Mouse (Mus musculus): ENCODE measurements around the gene Ugt1a8. TPM values are rescaled to one million over a fixed set of nuclear protein-coding genes. Genes with fewer than 3 reads are reported as not detected.
"Not testable (repeated sequence)": the region's sequence is repeated elsewhere in the genome, so short reads cannot be mapped to it uniquely, and the experiment has no call there.

Gene Ugt1a8
- polyA plus RNA-seq, 1 experiment from 2014 or later = not detected

GRCm38 (mm10) chr1:88077128-88077527, 10.5 kb upstream of the Ugt1a8 start:
- Histone ChIP-seq H3K27me3 (ENCODE audit: control insufficient read depth, insufficient read depth, low read depth, low read length) (no peaks in the 10 kb centered on the region; the same call in 1 of the 2 replicates), H3K9ac (ENCODE audit: low read length) (no peak overlapping the region), H3K4me1 (replicated peaks; ENCODE audit: control insufficient read depth, insufficient read depth, low read length) (no peaks in the 10 kb centered on the region), H3K27ac (ENCODE audit: low read length) (no peak overlapping the region), H3K4me2 (ENCODE audit: low read depth, low read length) (no peak overlapping the region), H3K9me3 (ENCODE audit: control insufficient read depth, low read length) (no peaks in the 10 kb centered on the region), H3K4me3 (ENCODE audit: low read length) (no peak overlapping the region), H3K36me3 (ENCODE audit: control insufficient read depth, insufficient read depth, low read length) (no peaks in the 10 kb centered on the region)
- 67% methylated on average over 1 of the region's 1 CpGs for WGBS
- no peak for ATAC-seq (ENCODE audit: low read depth)

GRCm38 (mm10) chr1:88081670-88082069, 5.9 kb upstream of the Ugt1a8 start:
- H3K9me3 ChIP-seq (ENCODE audit: control insufficient read depth, low read length) = no peaks in the 10 kb centered on the region
- no peak for ATAC-seq (ENCODE audit: low read depth)
- H3K27me3 ChIP-seq (ENCODE audit: control insufficient read depth, insufficient read depth, low read depth, low read length) = no peaks in the 10 kb centered on the region
- no peak overlapping the region for H3K4me2 ChIP-seq (ENCODE audit: low read depth, low read length)
- H3K9ac ChIP-seq (ENCODE audit: low read length) = no peak overlapping the region
- no peaks in the 10 kb centered on the region for H3K36me3 ChIP-seq (ENCODE audit: control insufficient read depth, insufficient read depth, low read length)
- no peak overlapping the region for H3K27ac ChIP-seq (ENCODE audit: low read length)
- 72% methylated on average over 1 of the region's 1 CpGs for WGBS
- H3K4me3 ChIP-seq (ENCODE audit: low read length) = no peak overlapping the region
- H3K4me1 ChIP-seq (replicated peaks; ENCODE audit: control insufficient read depth, insufficient read depth, low read length) = no peaks in the 10 kb centered on the region

- H3K9me3 ChIP-seq (ENCODE audit: control insufficient read depth, low read length) = no peaks in the 10 kb centered on the region
- no peaks in the 10 kb centered on the region for H3K4me1 ChIP-seq (replicated peaks; ENCODE audit: control insufficient read depth, insufficient read depth, low read length)
- H3K36me3 ChIP-seq (ENCODE audit: control insufficient read depth, insufficient read depth, low read length) = no peaks in the 10 kb centered on the region
- H3K27ac ChIP-seq (ENCODE audit: low read length) = no peak overlapping the region
- H3K27me3 ChIP-seq (ENCODE audit: control insufficient read depth, insufficient read depth, low read depth, low read length) = no peaks in the 10 kb centered on the region
- whole genome bisulfite sequencing = 56% methylated on average over 1 of the region's 1 CpGs
- no peak for ATAC-seq (ENCODE audit: low read depth)
- H3K9ac ChIP-seq (ENCODE audit: low read length) = no peak overlapping the region
- H3K4me2 ChIP-seq (ENCODE audit: low read depth, low read length) = no peak overlapping the region
- H3K4me3 ChIP-seq (ENCODE audit: low read length) = no peak overlapping the region
Measured at GRCm38 (mm10) chr1:88086125-88086524, 1.5 kb upstream of the Ugt1a8 start.

GRCm38 (mm10) chr1:88092341-88092740, 4.7 kb downstream of the Ugt1a8 start:
- Histone ChIP-seq H3K4me3 (ENCODE audit: low read length) (no peak overlapping the region), H3K27me3 (ENCODE audit: control insufficient read depth, insufficient read depth, low read depth, low read length) (no peaks in the 10 kb centered on the region), H3K27ac (ENCODE audit: low read length) (no peak overlapping the region), H3K9ac (ENCODE audit: low read length) (no peak overlapping the region), H3K36me3 (ENCODE audit: control insufficient read depth, insufficient read depth, low read length) (no peaks in the 10 kb centered on the region), H3K4me1 (replicated peaks; ENCODE audit: control insufficient read depth, insufficient read depth, low read length) (peaks cover 2% of the 10 kb centered on the region; the same call in 1 of the 2 replicates), H3K4me2 (ENCODE audit: low read depth, low read length) (no peak overlapping the region), H3K9me3 (ENCODE audit: control insufficient read depth, low read length) (no peaks in the 10 kb centered on the region)
- no peak for ATAC-seq (ENCODE audit: low read depth)

GRCm38 (mm10) chr1:88094270-88094676, 6.7 kb downstream of the Ugt1a8 start:
- ATAC-seq (ENCODE audit: low read depth) = peak; percentile 41; the same call in 1 of the 2 replicates
- not testable (repeated sequence) for H3K27me3 ChIP-seq (ENCODE audit: control insufficient read depth, insufficient read depth, low read depth, low read length); H3K9ac ChIP-seq (ENCODE audit: low read length); H3K9me3 ChIP-seq (ENCODE audit: control insufficient read depth, low read length); H3K4me1 ChIP-seq (replicated peaks; ENCODE audit: control insufficient read depth, insufficient read depth, low read length); H3K4me2 ChIP-seq (ENCODE audit: low read depth, low read length); H3K4me3 ChIP-seq (ENCODE audit: low read length); H3K36me3 ChIP-seq (ENCODE audit: control insufficient read depth, insufficient read depth, low read length)
- WGBS = 58% methylated on average over 3 of the region's 3 CpGs
- peak overlapping the region; percentile 57 for H3K27ac ChIP-seq (ENCODE audit: low read length)

GRCm38 (mm10) chr1:88094941-88095492, 7.4 kb downstream of the Ugt1a8 start, which contains the start of gene Ugt1a7c:
Gene Ugt1a7c, plus strand, starts transcription at chr1:88095062.
- peak within 1 kb of the TSS; percentile 57 for H3K27ac ChIP-seq (ENCODE audit: low read length)
- H3K4me2 ChIP-seq (ENCODE audit: low read depth, low read length) = no peak within 1 kb of the TSS
- H3K36me3 ChIP-seq (ENCODE audit: control insufficient read depth, insufficient read depth, low read length) = no peaks in the 10 kb centered on the region
- ATAC-seq (ENCODE audit: low read depth) = peak; percentile 97
- H3K9me3 ChIP-seq (ENCODE audit: control insufficient read depth, low read length) = no peaks in the 10 kb centered on the region
- H3K9ac ChIP-seq (ENCODE audit: low read length) = no peak within 1 kb of the TSS
- WGBS = 28% methylated on average over 10 of the region's 10 CpGs
- H3K4me3 ChIP-seq (ENCODE audit: low read length) = no peak within 1 kb of the TSS
- no peaks in the 10 kb centered on the region for H3K27me3 ChIP-seq (ENCODE audit: control insufficient read depth, insufficient read depth, low read depth, low read length)
- H3K4me1 ChIP-seq (replicated peaks; ENCODE audit: control insufficient read depth, insufficient read depth, low read length) = peaks cover 2% of the 10 kb centered on the region; the same call in 1 of the 2 replicates

GRCm38 (mm10) chr1:88098546-88098945, 10.9 kb downstream of the Ugt1a8 start:
- H3K9ac ChIP-seq (ENCODE audit: low read length); H3K4me1 ChIP-seq (replicated peaks; ENCODE audit: control insufficient read depth, insufficient read depth, low read length); H3K36me3 ChIP-seq (ENCODE audit: control insufficient read depth, insufficient read depth, low read length); H3K27ac ChIP-seq (ENCODE audit: low read length); H3K27me3 ChIP-seq (ENCODE audit: control insufficient read depth, insufficient read depth, low read depth, low read length); H3K9me3 ChIP-seq (ENCODE audit: control insufficient read depth, low read length); H3K4me3 ChIP-seq (ENCODE audit: low read length); H3K4me2 ChIP-seq (ENCODE audit: low read depth, low read length); ATAC-seq (ENCODE audit: low read depth): not testable (repeated sequence)
- 84% methylated on average over 3 of the region's 3 CpGs for WGBS

GRCm38 (mm10) chr1:88099691-88100090, 12.1 kb downstream of the Ugt1a8 start:
- H3K27ac ChIP-seq (ENCODE audit: low read length); H3K4me1 ChIP-seq (replicated peaks; ENCODE audit: control insufficient read depth, insufficient read depth, low read length); H3K27me3 ChIP-seq (ENCODE audit: control insufficient read depth, insufficient read depth, low read depth, low read length); H3K4me3 ChIP-seq (ENCODE audit: low read length); H3K9ac ChIP-seq (ENCODE audit: low read length); H3K9me3 ChIP-seq (ENCODE audit: control insufficient read depth, low read length); H3K36me3 ChIP-seq (ENCODE audit: control insufficient read depth, insufficient read depth, low read length); H3K4me2 ChIP-seq (ENCODE audit: low read depth, low read length); ATAC-seq (ENCODE audit: low read depth): not testable (repeated sequence)
- 74% methylated on average over 2 of the region's 2 CpGs for WGBS

GRCm38 (mm10) chr1:88103019-88103418, 15.4 kb downstream of the Ugt1a8 start, which contains the start of gene Ugt1a6b:
Gene Ugt1a6b, plus strand, starts transcription at chr1:88103252.
- H3K36me3 ChIP-seq (ENCODE audit: control insufficient read depth, insufficient read depth, low read length); H3K9me3 ChIP-seq (ENCODE audit: control insufficient read depth, low read length); H3K4me3 ChIP-seq (ENCODE audit: low read length); H3K4me1 ChIP-seq (replicated peaks; ENCODE audit: control insufficient read depth, insufficient read depth, low read length); H3K9ac ChIP-seq (ENCODE audit: low read length); H3K4me2 ChIP-seq (ENCODE audit: low read depth, low read length); H3K27me3 ChIP-seq (ENCODE audit: control insufficient read depth, insufficient read depth, low read depth, low read length); H3K27ac ChIP-seq (ENCODE audit: low read length): not testable (repeated sequence)
- peak; percentile 51 for ATAC-seq (ENCODE audit: low read depth)
- WGBS = 33% methylated on average over 2 of the region's 3 CpGs

All from lung, embryonic 16.5 days (tissue).